Comparison of ENCODE assay signal across 8 mouse cellular contexts in the genomic region with DNA sequence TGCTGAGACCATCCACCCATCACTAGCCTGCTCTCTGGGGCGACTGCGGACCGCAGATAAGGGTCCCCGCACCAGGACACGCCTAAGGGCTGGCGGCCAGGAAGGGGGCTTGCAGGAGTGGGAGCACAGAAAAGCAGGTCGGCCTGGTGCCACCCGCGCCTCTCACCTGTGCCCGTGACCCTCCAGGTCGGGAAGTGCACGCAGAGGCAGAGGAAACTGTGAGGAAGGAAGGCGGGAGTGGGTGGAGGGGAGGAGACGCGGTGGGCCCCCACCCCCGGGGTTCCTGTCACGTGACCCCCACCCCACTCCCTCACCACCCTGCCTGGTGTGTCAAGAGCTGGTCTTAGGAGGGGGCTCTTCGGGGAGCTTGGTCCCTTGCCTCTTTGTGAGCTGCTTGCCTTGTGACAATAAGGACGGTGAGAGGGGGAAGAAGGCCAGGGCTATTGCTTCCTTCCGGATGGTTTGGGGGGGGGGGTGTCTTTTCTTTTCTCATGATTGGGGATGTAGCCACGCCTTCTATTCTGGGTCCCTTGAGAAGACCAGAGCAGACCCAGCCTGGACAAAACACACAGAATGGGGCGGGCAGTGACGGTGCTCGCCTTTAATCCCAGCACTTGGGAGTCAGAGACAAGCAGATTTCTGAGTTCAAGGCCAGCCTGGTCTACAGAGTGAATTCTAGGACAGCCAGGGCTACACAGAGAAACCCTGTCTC. TPM values are rescaled to one million over a fixed set of nuclear protein-coding genes. Genes with fewer than 3 reads are reported as not detected.
DNase-seq lines count a peak whose midpoint lies in the region; ATAC-seq and TF ChIP-seq lines count a peak whose summit lies in the region.

TSS of gene Tmc8 (plus strand) at position 84 of the 712 bp plus-strand sequence.
TSS of gene Tmc6 (minus strand) at position 206 of the 712 bp plus-strand sequence.

- peaks cover 29% of the 10 kb centered on the region for H3K4me1 ChIP-seq in neural tube, embryonic 11.5 days (ENCODE audit: control insufficient read depth, insufficient read depth, low read length)
- peaks cover 6% of the 10 kb centered on the region; the same call in 1 of the 2 replicates for H3K4me1 ChIP-seq in heart, adult 2 months (ENCODE audit: control insufficient read depth, insufficient read depth, low read length)
- H3K4me1 ChIP-seq in kidney, adult 2 months (ENCODE audit: control insufficient read depth, insufficient read depth, low read length): peaks cover 22% of the 10 kb centered on the region
- H3K4me1 ChIP-seq in lung, postnatal 0 days (ENCODE audit: insufficient read depth, low read depth, low read length): peaks cover 30% of the 10 kb centered on the region; the same call in 1 of the 2 replicates

- H3K36me3 ChIP-seq in neural tube, embryonic 11.5 days (ENCODE audit: control insufficient read depth, insufficient read depth, low read length): no peaks in the 10 kb centered on the region
- no peaks in the 10 kb centered on the region for H3K36me3 ChIP-seq in heart, adult 2 months (ENCODE audit: control insufficient read depth, insufficient read depth, low read length)
- no peaks in the 10 kb centered on the region for H3K36me3 ChIP-seq in kidney, adult 2 months (ENCODE audit: control insufficient read depth, insufficient read depth, low read length)
- no peaks in the 10 kb centered on the region for H3K36me3 ChIP-seq in lung, postnatal 0 days (ENCODE audit: insufficient read depth, low read length)

- H3K79me2 ChIP-seq in heart, adult 2 months (replicated peaks; ENCODE audit: control insufficient read depth, insufficient read depth, low read length): no peaks in the 10 kb centered on the region

- peak; percentile 46; the same call in 1 of the 2 replicates for TF ChIP-seq POLR2A in heart, adult 2 months (IDR thresholded peaks at IDR 0.05; ENCODE audit: insufficient read depth, low read depth, low read length)
- TF ChIP-seq POLR2A in kidney, adult 2 months (IDR thresholded peaks at IDR 0.05; ENCODE audit: low read depth, low read length): no peak

- WGBS in neural tube, embryonic 11.5 days: 39% methylated on average over 23 of the region's 24 CpGs
- 22% methylated on average over 24 of the region's 24 CpGs for WGBS in heart, adult 2 months
- WGBS in kidney, adult 2 months: 52% methylated on average over 24 of the region's 24 CpGs
- WGBS in lung, postnatal 0 days: 36% methylated on average over 24 of the region's 24 CpGs

- no peak for TF ChIP-seq CTCF in heart, adult 2 months (IDR thresholded peaks at IDR 0.05)
- no peak for TF ChIP-seq CTCF in kidney, adult 2 months (conservative IDR thresholded peaks at IDR 0.05; ENCODE audit: insufficient read depth, insufficient read length, low read depth, low read length)
- no peak for TF ChIP-seq CTCF in lung, postnatal 0 days (IDR thresholded peaks at IDR 0.05)

- H3K4me3 ChIP-seq in neural tube, embryonic 11.5 days (ENCODE audit: low read depth, low read length): peak within 1 kb of the TSS; percentile 34
- H3K4me3 ChIP-seq in heart, adult 2 months: peak within 1 kb of the TSS; percentile 52
- H3K4me3 ChIP-seq in kidney, adult 2 months (ENCODE audit: insufficient read depth, low read depth, low read length): peak within 1 kb of the TSS; percentile 51
- H3K4me3 ChIP-seq in lung, postnatal 0 days (ENCODE audit: low read depth, low read length): peak within 1 kb of the TSS; percentile 57

- TF ChIP-seq EP300 in heart, adult 2 months (IDR thresholded peaks at IDR 0.05; ENCODE audit: insufficient read depth, low read depth, low read length): no peak
- no peak for TF ChIP-seq EP300 in lung, postnatal 0 days (IDR thresholded peaks at IDR 0.05)

- H3K27ac ChIP-seq in neural tube, embryonic 11.5 days (ENCODE audit: low read depth, low read length): peak within 1 kb of the TSS; percentile 49; the same call in 1 of the 2 replicates
- peak within 1 kb of the TSS; percentile 96 for H3K27ac ChIP-seq in heart, adult 2 months
- H3K27ac ChIP-seq in kidney, adult 2 months (ENCODE audit: insufficient read depth, low read depth, low read length): peak within 1 kb of the TSS; percentile 74
- H3K27ac ChIP-seq in lung, postnatal 0 days (ENCODE audit: low read length): peak within 1 kb of the TSS; percentile 98

- DNase-seq in neural tube, embryonic 11.5 days (ENCODE audit: low spot score): no peak
- DNase-seq in neural tube, embryonic 10.5 days (ENCODE audit: extremely low spot score, low spot score): no peak
- peak; percentile 73 to 83 for DNase-seq in heart, adult 2 months
- DNase-seq in kidney, adult 2 months: peak; percentile 61
- peak; percentile 64 for DNase-seq in lung, postnatal 0 days (ENCODE audit: low spot score)
- DNase-seq in spleen, adult 18-20 months: peak; percentile 81 to 84
- no peak for DNase-seq in urinary bladder, postnatal 25 days (ENCODE audit: low spot score)
- no peak for DNase-seq in cerebellum, adult 9-11 months

- intact Hi-C loops in heart, adult 2 months (cut with DNase I): loop anchor here (2.0 kb wide), 1 partner anchor 43 kb away; the partner anchor contains the start of gene Afmid

- H3K9ac ChIP-seq in neural tube, embryonic 11.5 days (ENCODE audit: low read length): peak within 1 kb of the TSS; percentile 54
- H3K9ac ChIP-seq in heart, adult 2 months (ENCODE audit: low read depth, low read length): peak within 1 kb of the TSS; percentile 85
- H3K9ac ChIP-seq in lung, postnatal 0 days (replicated peaks; ENCODE audit: low read depth): peak within 1 kb of the TSS; percentile 48

- H3K4me2 ChIP-seq in neural tube, embryonic 11.5 days (ENCODE audit: low read depth): peak within 1 kb of the TSS; percentile 74
- peak within 1 kb of the TSS; percentile 87 for H3K4me2 ChIP-seq in lung, postnatal 0 days (replicated peaks; ENCODE audit: low read depth, low read length)

- no peak for ATAC-seq in neural tube, embryonic 11.5 days (ENCODE audit: insufficient read depth, low FRiP score, low TSS enrichment)
- peak; percentile 2; the same call in 1 of the 2 replicates for ATAC-seq in lung, postnatal 0 days

- peaks cover 15% of the 10 kb centered on the region for H3K27me3 ChIP-seq in neural tube, embryonic 11.5 days (ENCODE audit: control insufficient read depth, insufficient read depth, low read length)
- no peaks in the 10 kb centered on the region for H3K27me3 ChIP-seq in heart, adult 2 months (ENCODE audit: control insufficient read depth, insufficient read depth, low read length)
- no peaks in the 10 kb centered on the region for H3K27me3 ChIP-seq in kidney, adult 2 months (replicated peaks; ENCODE audit: control insufficient read depth, insufficient read depth, low read length)
- no peaks in the 10 kb centered on the region for H3K27me3 ChIP-seq in lung, postnatal 0 days (replicated peaks; ENCODE audit: insufficient read depth, low read length)

- no peaks in the 10 kb centered on the region for H3K9me3 ChIP-seq in neural tube, embryonic 11.5 days (ENCODE audit: control insufficient read depth, low read length)
- no peaks in the 10 kb centered on the region for H3K9me3 ChIP-seq in lung, postnatal 0 days (ENCODE audit: low read length)

RNA-seq across cellular contexts. Expression of gene Tmc8, which starts in this region (rescaled TPM):
- polyA plus RNA-seq in neural tube, embryonic 11.5 days (2014; fragmentation: Nextera tagmentation; extraction: Ambion mirVana): 1.0 and 1.8 TPM in 2 replicates
- 1 to 10 TPM; 3.3 to 3.7 TPM for total RNA-seq in heart, adult 2 months (2021)
- 6.1 and 9.5 TPM in 2 replicates for polyA plus RNA-seq in heart, adult 2 months (2012; rRNA removed)
- 3.3 and 5.3 TPM in 2 replicates for polyA plus RNA-seq in kidney, adult 2 months (2012; rRNA removed)
- 5.5 and 6.5 TPM in 2 replicates for polyA plus RNA-seq in lung, postnatal 0 days (2015; fragmentation: Nextera tagmentation; extraction: Ambion mirVana)

RNA-seq across cellular contexts. Expression of gene Tmc6, which starts in this region (rescaled TPM):
- 14.1 and 14.3 TPM in 2 replicates for polyA plus RNA-seq in neural tube, embryonic 11.5 days (2014; fragmentation: Nextera tagmentation; extraction: Ambion mirVana)
- 10 to 100 TPM; 12.6 to 15.7 TPM for total RNA-seq in heart, adult 2 months (2021)
- 18.1 and 23.3 TPM in 2 replicates for polyA plus RNA-seq in heart, adult 2 months (2012; rRNA removed)
- 41.2 and 48.4 TPM in 2 replicates for polyA plus RNA-seq in kidney, adult 2 months (2012; rRNA removed)
- polyA plus RNA-seq in lung, postnatal 0 days (2015; fragmentation: Nextera tagmentation; extraction: Ambion mirVana): 26.2 and 34.8 TPM in 2 replicates

Comparison
In these comparisons a context has a peak if more than half of its experiments do, and no peak if none do; other contexts are left out.
1. DNase-seq: peak in heart, adult 2 months (2 of 2), kidney, adult 2 months (single experiment), lung, postnatal 0 days (single experiment) and spleen, adult 18-20 months (2 of 2); none in neural tube, embryonic 11.5 days (single experiment), neural tube, embryonic 10.5 days (single experiment), urinary bladder, postnatal 25 days (single experiment) and cerebellum, adult 9-11 months (single experiment).
2. Peak in every context shown above with its lines, with median percentiles within 50 percentile points of each other: H3K27ac ChIP-seq, H3K4me3 ChIP-seq and H3K9ac ChIP-seq.